Mouse (Mus musculus): ENCODE results near the gene Cntrl. TPM values are rescaled to one million over a fixed set of nuclear protein-coding genes. Genes with fewer than 3 reads are reported as not detected.

Cntrl gene
- 15.0 and 15.9 TPM in 2 replicates for polyA plus RNA-seq (2012; rRNA removed)

GRCm38 (mm10) chr2:35109141-35109923, at the start of gene Cntrl:
TSS of gene Cntrl (plus strand) at chr2:35109492.
- DNase-seq (ENCODE audit: extremely low spot score in 1 of 2, low spot score in 1 of 2), result peak; percentile 79 to 91

DNA sequence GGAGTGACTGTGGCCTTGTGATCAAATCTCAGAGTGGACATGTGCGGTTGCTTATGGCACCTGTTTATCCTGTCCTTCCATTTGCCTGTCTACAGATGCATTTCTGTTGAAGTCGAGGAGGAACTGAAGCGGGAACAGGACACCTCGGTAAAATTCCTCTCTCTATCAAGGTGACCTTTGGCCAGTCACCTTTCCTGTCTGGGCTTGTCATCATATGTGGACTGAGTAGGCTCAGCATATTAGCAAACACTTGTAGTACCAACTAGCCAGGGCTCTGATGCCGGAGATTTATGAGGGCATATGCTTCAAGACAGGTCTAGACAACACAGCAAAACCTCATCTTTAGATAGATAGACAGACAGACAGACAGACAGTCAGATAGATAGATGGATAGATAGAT, 49.0 kb upstream of the Cntrl start:
- DNase-seq (ENCODE audit: extremely low spot score in 1 of 2, low spot score in 1 of 2), result no peak

GRCm38 (mm10) chr2:35060897-35061296, 48.4 kb upstream of the Cntrl start:
- no peak for DNase-seq (ENCODE audit: extremely low spot score in 1 of 2, low spot score in 1 of 2)

GRCm38 (mm10) chr2:35061338-35061737, 48.0 kb upstream of the Cntrl start, which contains the start of gene Hc:
TSS of gene Hc (minus strand) at chr2:35061438.
- no peak for DNase-seq (ENCODE audit: extremely low spot score in 1 of 2, low spot score in 1 of 2)

- no peak for DNase-seq (ENCODE audit: extremely low spot score in 1 of 2, low spot score in 1 of 2)
Observed at GRCm38 (mm10) chr2:35063333-35064030, 45.8 kb upstream of the Cntrl start.

DNA sequence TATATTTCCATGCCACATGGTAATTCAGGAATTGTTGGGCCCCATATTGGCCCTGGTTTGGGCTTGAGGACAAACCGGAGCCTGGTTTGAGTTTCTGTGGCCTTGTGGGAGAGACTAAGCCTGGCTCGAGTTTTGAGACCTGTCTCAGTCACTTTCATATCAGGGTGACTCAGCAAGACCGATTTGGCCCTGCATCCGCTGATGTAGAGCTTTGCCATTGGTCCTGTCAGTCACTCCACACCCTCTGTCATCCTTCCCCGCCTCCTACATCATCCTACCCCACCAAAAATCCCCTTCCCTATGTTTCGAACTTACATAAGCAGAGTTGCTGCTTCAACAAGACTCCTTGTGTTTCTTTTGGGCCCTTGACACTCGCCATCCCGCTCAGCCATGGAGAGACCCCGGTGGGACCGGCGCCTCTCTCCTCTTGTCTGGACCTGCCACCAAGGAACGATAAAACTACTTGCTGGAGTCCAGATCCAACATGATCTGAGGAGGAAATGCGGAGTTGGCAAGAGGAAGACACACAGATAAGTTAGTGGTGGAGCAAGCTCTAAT, 42.7 kb upstream of the Cntrl start:
- no peak for DNase-seq (ENCODE audit: extremely low spot score in 1 of 2, low spot score in 1 of 2)

GRCm38 (mm10) chr2:35067117-35067516, 42.2 kb upstream of the Cntrl start:
- DNase-seq (ENCODE audit: extremely low spot score in 1 of 2, low spot score in 1 of 2), result no peak

- DNase-seq (ENCODE audit: extremely low spot score in 1 of 2, low spot score in 1 of 2), result no peak
Observed at GRCm38 (mm10) chr2:35069124-35069523, 40.2 kb upstream of the Cntrl start.

GRCm38 (mm10) chr2:35070275-35070674, 39.0 kb upstream of the Cntrl start:
- DNase-seq (ENCODE audit: extremely low spot score in 1 of 2, low spot score in 1 of 2), result no peak

DNA sequence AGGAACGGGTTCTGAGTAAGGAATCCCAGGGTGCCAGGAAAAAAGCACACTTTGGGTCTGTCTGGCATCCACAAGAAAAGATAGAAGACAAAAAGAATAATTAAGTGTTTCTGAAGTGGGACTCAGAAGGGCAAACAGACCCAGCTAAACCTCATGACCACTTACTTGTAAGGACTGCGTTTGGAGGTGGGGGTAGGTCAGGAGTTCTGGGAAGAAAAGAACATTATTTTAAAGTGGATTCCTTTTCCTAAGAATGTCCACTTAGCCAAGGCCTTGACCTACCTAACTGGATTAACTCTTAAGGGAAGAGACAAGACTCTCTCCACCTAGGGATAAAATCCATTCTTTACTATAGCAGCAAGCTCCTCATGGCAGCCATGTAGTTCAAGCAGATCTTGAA, 36.7 kb upstream of the Cntrl start:
- no peak for DNase-seq (ENCODE audit: extremely low spot score in 1 of 2, low spot score in 1 of 2)

- no peak for DNase-seq (ENCODE audit: extremely low spot score in 1 of 2, low spot score in 1 of 2)
Observed at GRCm38 (mm10) chr2:35074328-35074727, 35.0 kb upstream of the Cntrl start.

- DNase-seq (ENCODE audit: extremely low spot score in 1 of 2, low spot score in 1 of 2), result no peak
Observed at GRCm38 (mm10) chr2:35079166-35079565, 30.1 kb upstream of the Cntrl start.

- peak; percentile 3 to 30 for DNase-seq (ENCODE audit: extremely low spot score in 1 of 2, low spot score in 1 of 2)
Observed at GRCm38 (mm10) chr2:35087418-35087817, 21.9 kb upstream of the Cntrl start.

GRCm38 (mm10) chr2:35100529-35100928, 8.8 kb upstream of the Cntrl start:
- DNase-seq (ENCODE audit: extremely low spot score in 1 of 2, low spot score in 1 of 2), result no peak

- DNase-seq (ENCODE audit: extremely low spot score in 1 of 2, low spot score in 1 of 2), result no peak
Observed at GRCm38 (mm10) chr2:35101443-35101842, 7.8 kb upstream of the Cntrl start, which contains the start of gene AI182371. TSS of gene AI182371 (minus strand) at chr2:35101543.

GRCm38 (mm10) chr2:35102777-35103176, 6.5 kb upstream of the Cntrl start:
- no peak for DNase-seq (ENCODE audit: extremely low spot score in 1 of 2, low spot score in 1 of 2)

DNA sequence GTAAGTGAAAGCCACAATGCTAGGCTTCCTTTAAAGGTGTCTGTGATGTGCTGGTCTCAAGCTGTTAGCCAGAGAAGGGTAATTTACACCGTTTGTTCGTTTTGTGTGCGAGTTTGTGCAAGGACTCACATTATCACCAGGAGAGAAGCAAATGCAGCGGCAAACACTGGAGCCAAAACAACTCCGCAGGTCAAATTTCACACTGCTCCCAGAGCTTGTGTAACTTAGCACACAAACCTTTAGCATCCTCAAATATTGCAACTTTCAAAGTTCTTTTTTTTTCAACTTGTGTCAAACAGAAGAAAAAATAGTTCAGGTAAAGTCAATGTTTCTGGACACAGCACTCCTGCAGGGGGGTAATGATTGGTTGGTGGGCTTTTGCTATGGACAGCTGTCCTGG, 5.7 kb upstream of the Cntrl start:
- DNase-seq (ENCODE audit: extremely low spot score in 1 of 2, low spot score in 1 of 2), result no peak

DNA sequence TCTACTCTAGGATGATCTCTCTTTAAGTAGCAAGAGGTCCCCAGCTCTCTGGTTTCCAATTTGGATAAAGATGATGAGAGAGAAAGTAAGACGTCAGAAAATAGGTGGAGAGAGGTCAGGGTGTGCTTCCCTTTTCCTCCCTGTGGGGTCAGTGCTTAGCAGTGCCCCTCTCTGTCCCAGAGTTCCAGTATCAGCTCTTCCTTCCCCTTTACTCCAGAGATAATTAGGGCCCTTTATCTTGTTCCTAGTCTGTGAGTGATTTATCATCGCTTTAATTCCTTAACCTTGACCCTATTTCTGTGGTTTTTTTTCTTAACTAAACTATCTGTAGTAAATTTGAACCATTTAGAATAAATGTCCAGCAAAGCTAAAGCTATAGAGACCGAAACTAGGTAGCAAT, 4.4 kb upstream of the Cntrl start:
- no peak for DNase-seq (ENCODE audit: extremely low spot score in 1 of 2, low spot score in 1 of 2)

- peak in 1 of 2 experiments; percentile 43 for DNase-seq (ENCODE audit: extremely low spot score in 1 of 2, low spot score in 1 of 2)
Observed at GRCm38 (mm10) chr2:35107984-35108635, 1.2 kb upstream of the Cntrl start.

DNA sequence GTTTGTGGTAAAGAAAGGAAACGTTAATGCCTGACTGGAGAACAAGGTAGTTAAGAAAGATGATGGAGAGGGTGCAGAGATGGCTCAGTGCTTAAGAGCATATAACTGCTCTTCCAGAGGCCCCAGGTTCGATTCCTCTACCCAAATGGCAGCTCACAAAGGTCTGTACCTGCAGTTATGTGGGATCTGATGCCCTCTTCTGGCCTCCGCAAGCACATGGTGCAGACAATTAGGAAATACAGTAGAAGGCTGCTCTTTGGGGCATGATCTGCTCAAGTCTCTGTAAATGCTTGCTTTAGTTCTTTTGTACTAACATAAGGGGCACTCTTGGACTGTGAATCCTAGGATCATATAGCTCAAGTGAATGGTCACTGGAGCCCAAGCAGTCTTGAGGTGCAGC, 580 bp upstream of the Cntrl start:
- peak; percentile 14 to 65 for DNase-seq (ENCODE audit: extremely low spot score in 1 of 2, low spot score in 1 of 2)

DNA sequence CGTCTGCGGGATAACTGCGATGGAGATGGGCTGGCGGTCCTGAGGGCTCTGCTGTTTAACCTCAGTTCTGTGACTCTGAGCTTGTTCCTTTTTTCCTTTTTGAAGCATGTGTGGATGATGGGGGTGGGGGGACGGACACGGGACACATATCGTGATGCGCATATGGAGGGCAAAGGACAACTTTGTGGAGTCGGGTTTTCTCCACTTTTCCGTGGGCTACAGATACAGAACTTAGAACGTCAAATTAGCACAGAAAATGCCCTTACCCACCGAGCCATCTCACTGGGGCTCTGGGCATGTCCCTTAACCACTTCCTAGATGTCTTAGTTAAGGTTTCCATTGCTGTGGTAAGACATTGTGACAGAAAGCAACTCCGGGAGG, 622 bp downstream of the Cntrl start:
- DNase-seq (ENCODE audit: extremely low spot score in 1 of 2, low spot score in 1 of 2), result no peak

Measured in frontal cortex, adult 2 months (tissue).